Mouse (Mus musculus): Measurements from ENCODE around the gene Tmem210. TPM values are rescaled to one million over a fixed set of nuclear protein-coding genes. Genes with fewer than 3 reads are reported as not detected.
A peak's percentile ranks its signal among the peaks of the same experiment; 100 is the strongest.
"Not testable (repeated sequence)": the region's sequence is repeated elsewhere in the genome, so short reads cannot be mapped to it uniquely, and the experiment has no call there.

Gene Tmem210
- not detected for total RNA-seq (2021)
- long read RNA-seq, experiment 1, result 0 reads
- long read RNA-seq, experiment 2, result 0 reads

GRCm38 (mm10) chr2:25287927-25288649, at the start of gene Tmem210:
Tmem210 (plus strand) TSS chr2:25288145.
- DNase-seq, result no peak

- no peak for DNase-seq
Observed at GRCm38 (mm10) chr2:25239766-25240165, 48.2 kb upstream of the Tmem210 start.

- no peak for DNase-seq
Observed at GRCm38 (mm10) chr2:25240310-25240709, 47.6 kb upstream of the Tmem210 start.

- DNase-seq, result peak; percentile 81
Observed at GRCm38 (mm10) chr2:25240723-25241437, 47.1 kb upstream of the Tmem210 start.

GRCm38 (mm10) chr2:25241438-25241775, 46.5 kb upstream of the Tmem210 start:
- no peak for DNase-seq

GRCm38 (mm10) chr2:25242101-25242506, 45.8 kb upstream of the Tmem210 start, which contains the start of the genes Rnf208 and Cysrt1:
Rnf208 (plus strand) TSS chr2:25242255.
Cysrt1 (minus strand) TSS chr2:25242452.
- no peak for DNase-seq

- DNase-seq, result no peak
Observed at GRCm38 (mm10) chr2:25243342-25243741, 44.6 kb upstream of the Tmem210 start.

- DNase-seq, result no peak
Observed at GRCm38 (mm10) chr2:25244144-25244543, 43.8 kb upstream of the Tmem210 start.

GRCm38 (mm10) chr2:25246183-25247072, 41.5 kb upstream of the Tmem210 start, which contains the start of gene AL732309.1:
AL732309.1 (minus strand) TSS chr2:25246863.
- no peak for DNase-seq

GRCm38 (mm10) chr2:25252331-25252730, 35.6 kb upstream of the Tmem210 start:
- DNase-seq, result no peak

GRCm38 (mm10) chr2:25255284-25255779, 32.6 kb upstream of the Tmem210 start, which contains the start of gene Tmem203:
Tmem203 (plus strand) TSS chr2:25255439.
- peak; percentile 93 for DNase-seq

- peak; percentile 61 for DNase-seq
Observed at GRCm38 (mm10) chr2:25256443-25257109, 31.4 kb upstream of the Tmem210 start.

- DNase-seq, result not testable (repeated sequence)
Observed at GRCm38 (mm10) chr2:25257250-25257649, 30.7 kb upstream of the Tmem210 start.

- DNase-seq, result no peak
Observed at GRCm38 (mm10) chr2:25258887-25259286, 29.1 kb upstream of the Tmem210 start.

- DNase-seq, result no peak
Observed at GRCm38 (mm10) chr2:25261870-25262269, 26.1 kb upstream of the Tmem210 start.

GRCm38 (mm10) chr2:25262291-25262767, 25.6 kb upstream of the Tmem210 start, which contains the start of gene Tprn:
Tprn (plus strand) TSS chr2:25262618.
- DNase-seq, result peak; percentile 96

- peak; percentile 58 for DNase-seq
Observed at GRCm38 (mm10) chr2:25262795-25263622, 24.9 kb upstream of the Tmem210 start.

GRCm38 (mm10) chr2:25263623-25264285, 24.2 kb upstream of the Tmem210 start:
- no peak for DNase-seq

- DNase-seq, result no peak
Observed at GRCm38 (mm10) chr2:25264286-25264660, 23.7 kb upstream of the Tmem210 start.

- peak; percentile 76 for DNase-seq
Observed at GRCm38 (mm10) chr2:25264851-25265250, 23.1 kb upstream of the Tmem210 start.
